Mouse (Mus musculus) myocyte (in vitro differentiated cells): ENCODE measurements around the gene Gpr152. TPM values are rescaled to one million over a fixed set of nuclear protein-coding genes. Genes with fewer than 3 reads are reported as not detected.
"Not testable (repeated sequence)": the region's sequence is repeated elsewhere in the genome, so short reads cannot be mapped to it uniquely, and the experiment has no call there.

Experiments used
- H3K27me3 ChIP-seq: one replicate; pipeline ENCODE4 v1.6.1; 2011; ENCODE audit not compliant: control insufficient read depth, insufficient read depth, insufficient read length
- H3K36me3 ChIP-seq: one replicate; pipeline ENCODE4 v1.6.1; 2011; ENCODE audit not compliant: control insufficient read depth, insufficient read depth
- H3K4me2 ChIP-seq: one replicate; pipeline ENCODE4 v1.6.1; 2011; ENCODE audit warnings: low read depth, control low read depth
- H3K4me3 ChIP-seq: one replicate; pipeline ENCODE4 v1.5.1; 2011; ENCODE audit warnings: mild to moderate bottlenecking, control low read depth, moderate library complexity
- H3K79me2 ChIP-seq: one replicate; pipeline ENCODE4 v1.6.1; 2011; ENCODE audit not compliant: control insufficient read depth, insufficient read depth
- H3ac ChIP-seq: one replicate; pipeline ENCODE4 v1.6.1; 2011; ENCODE audit not compliant: control insufficient read depth, insufficient read length
- CEBPB ChIP-seq: IDR thresholded peaks from 2 replicates; pipeline ENCODE4 v1.6.1; 2011; ENCODE audit warnings: mild to moderate bottlenecking, moderate library complexity; ENCODE audit not compliant: poor library complexity, insufficient read depth, severe bottlenecking
- E2F4 ChIP-seq: IDR thresholded peaks from one replicate; pipeline ENCODE4 v1.6.1; 2011; ENCODE audit warnings: mild to moderate bottlenecking, control low read depth, moderate library complexity; ENCODE audit not compliant: insufficient read depth
- MAX ChIP-seq: IDR thresholded peaks from one replicate; pipeline ENCODE4 v1.6.1; 2011; ENCODE audit warnings: low read depth, mild to moderate bottlenecking, control low read depth
- MYOD1 ChIP-seq, 3 experiments: IDR thresholded peaks; one replicate each; pipeline ENCODE4 v1.6.1; 2011; ENCODE audit warnings: control low read depth in 2 of 3, low read depth in 2 of 3, mild to moderate bottlenecking in 2 of 3, moderate library complexity in 1 of 3; ENCODE audit not compliant: insufficient read length in 2 of 3, control insufficient read depth in 1 of 3
- MYOG ChIP-seq, 3 experiments: IDR thresholded peaks; one replicate each; pipeline ENCODE4 v1.6.1; 2011; ENCODE audit warnings: control low read depth in 2 of 3, low read depth in 2 of 3, mild to moderate bottlenecking in 2 of 3; ENCODE audit not compliant: insufficient read length in 2 of 3, control insufficient read depth in 1 of 3, insufficient read depth in 1 of 3
- POLR2A ChIP-seq: IDR thresholded peaks from one replicate; pipeline ENCODE4 v1.6.1; 2011; ENCODE audit warnings: low read depth, mild to moderate bottlenecking, control low read depth, moderate library complexity; ENCODE audit not compliant: insufficient read length
- POLR2AphosphoS2 ChIP-seq: IDR thresholded peaks from one replicate; pipeline ENCODE4 v1.6.1; 2011; ENCODE audit warnings: low read depth, control low read depth; ENCODE audit not compliant: insufficient read length
- REST ChIP-seq: IDR thresholded peaks from one replicate; pipeline ENCODE4 v1.6.1; 2011; ENCODE audit warnings: mild to moderate bottlenecking, control low read depth, moderate library complexity; ENCODE audit not compliant: insufficient read depth, insufficient read length
- SRF ChIP-seq: IDR thresholded peaks from one replicate; pipeline ENCODE4 v1.6.1; 2011; ENCODE audit warnings: low read depth; ENCODE audit not compliant: control insufficient read depth, insufficient read length
- TCF12 ChIP-seq: IDR thresholded peaks from one replicate; pipeline ENCODE4 v1.6.1; 2011; ENCODE audit warnings: mild to moderate bottlenecking, control low read depth; ENCODE audit not compliant: poor library complexity, insufficient read depth, severe bottlenecking
- TCF3 ChIP-seq: IDR thresholded peaks from one replicate; pipeline ENCODE4 v1.6.1; 2011; ENCODE audit warnings: low read depth, control low read depth; ENCODE audit not compliant: insufficient read length
- USF1 ChIP-seq: IDR thresholded peaks from one replicate; pipeline ENCODE4 v1.6.1; 2011; ENCODE audit warnings: low read depth, mild to moderate bottlenecking, control low read depth, moderate library complexity
- polyA plus RNA-seq: library from polyadenylated mRNA; unstranded; fragments of >200 nt; fragmentation: generic; extraction: Trizol; gene quantifications from one replicate; pipeline ENCODE4 v1.2.1, GENCODE M21; 2012; ENCODE audit warnings: missing spikeins

Gene Gpr152
- polyA plus RNA-seq, 1 experiment = not detected

DNA sequence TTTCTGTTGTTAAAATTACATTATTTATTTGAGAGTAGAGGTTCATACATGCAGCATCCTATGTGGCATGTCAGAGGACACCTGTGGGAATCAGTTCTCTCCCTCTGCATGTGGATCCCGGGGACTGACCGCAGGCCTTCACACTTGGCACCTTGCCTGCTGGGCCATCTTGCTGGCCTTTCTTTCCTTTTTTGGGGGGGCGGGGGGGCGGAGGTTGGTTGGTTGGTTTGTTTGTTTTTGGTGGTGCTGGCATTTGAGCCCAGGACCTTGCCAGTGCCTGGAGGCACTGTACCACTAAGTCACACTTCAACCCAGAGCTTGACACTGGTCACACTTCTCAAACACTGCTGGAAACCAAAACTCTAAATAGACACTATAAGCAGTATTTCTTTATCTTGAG is 5.2 kb upstream of the Gpr152 start:
- no peak overlapping the region for H3K4me2 ChIP-seq
- no peak overlapping the region for H3ac ChIP-seq
- no peak overlapping the region for H3K4me3 ChIP-seq
- H3K79me2 ChIP-seq = no peaks in the 10 kb centered on the region
- TF ChIP-seq CEBPB (no peak), MYOD1 (IDR thresholded peaks at IDR 0.05; ENCODE audit: control insufficient read depth in 1 of 3, insufficient read length in 2 of 3, low read depth in 2 of 3) (no peak), POLR2AphosphoS2 (no peak), MAX (no peak), POLR2A (no peak), SRF (no peak), REST (no peak), USF1 (no peak), TCF3 (no peak), TCF12 (no peak)
- H3K36me3 ChIP-seq = peaks cover 18% of the 10 kb centered on the region
- H3K27me3 ChIP-seq = no peaks in the 10 kb centered on the region

GRCm38 (mm10) chr19:4135229-4135962 is 4.2 kb upstream of the Gpr152 start:
- H3K27me3 ChIP-seq, H3K4me2 ChIP-seq, H3ac ChIP-seq, H3K79me2 ChIP-seq, H3K4me3 ChIP-seq: not testable (repeated sequence)
- peaks cover 12% of the 10 kb centered on the region for H3K36me3 ChIP-seq

DNA sequence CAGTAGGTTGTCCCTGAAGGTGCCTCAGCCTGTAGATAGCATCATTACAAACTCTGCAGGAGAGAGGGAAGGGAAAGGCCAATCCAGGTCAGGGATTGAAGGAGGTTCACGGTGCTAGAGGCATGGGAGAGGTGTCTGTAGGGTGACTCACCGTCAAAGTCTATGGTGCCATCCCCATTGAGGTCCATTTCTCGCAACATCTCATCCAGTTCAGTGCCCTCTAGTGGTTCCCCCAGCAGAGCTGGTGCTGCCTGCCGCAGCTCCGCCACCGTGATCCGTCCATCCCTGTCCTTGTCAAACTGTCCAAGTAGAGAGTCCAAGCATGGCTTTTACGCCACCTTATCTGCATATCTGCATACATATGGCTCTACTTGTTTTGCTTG is 3.6 kb upstream of the Gpr152 start:
- H3K36me3 ChIP-seq = peaks cover 12% of the 10 kb centered on the region
- H3K79me2 ChIP-seq, H3ac ChIP-seq, H3K4me3 ChIP-seq, H3K4me2 ChIP-seq, H3K27me3 ChIP-seq: not testable (repeated sequence)

GRCm38 (mm10) chr19:4136463-4136862 is 3.1 kb upstream of the Gpr152 start:
- no peak for TF ChIP-seq REST
- no peak for TF ChIP-seq USF1
- no peak for TF ChIP-seq MYOD1 (IDR thresholded peaks at IDR 0.05; ENCODE audit: control insufficient read depth in 1 of 3, insufficient read length in 2 of 3, low read depth in 2 of 3)
- no peak for TF ChIP-seq E2F4
- no peak for TF ChIP-seq TCF3
- TF ChIP-seq POLR2A = no peak
- TF ChIP-seq MYOG (IDR thresholded peaks at IDR 0.05; ENCODE audit: control insufficient read depth in 1 of 3, insufficient read depth in 1 of 3, insufficient read length in 2 of 3, low read depth in 2 of 3) = no peak
- no peak for TF ChIP-seq TCF12
- TF ChIP-seq MAX = no peak
- no peak for TF ChIP-seq POLR2AphosphoS2
- TF ChIP-seq SRF = no peak
- TF ChIP-seq CEBPB = no peak
- Histone ChIP-seq H3K4me2 (no peak overlapping the region), H3ac (no peak overlapping the region)

DNA sequence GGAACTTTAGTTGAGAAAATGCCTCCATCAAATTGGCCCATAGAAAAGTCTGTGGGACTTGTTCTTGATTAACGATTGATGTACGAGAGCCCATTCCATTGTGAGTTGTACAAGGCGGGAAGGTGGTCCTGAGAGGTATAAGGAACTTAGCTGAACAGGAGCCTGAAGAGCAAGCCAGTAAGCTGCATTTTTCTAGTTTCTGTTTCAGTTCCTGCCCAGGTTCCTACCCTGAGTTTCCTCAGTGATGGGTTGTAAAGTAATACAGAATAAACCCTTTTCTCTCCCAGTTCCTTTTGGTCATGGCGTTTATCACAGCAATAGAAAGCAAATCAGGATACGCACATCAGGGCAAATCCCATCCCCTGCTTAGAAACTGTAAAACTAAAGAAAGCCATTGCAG is 1.7 kb upstream of the Gpr152 start:
- Histone ChIP-seq H3ac (no peak overlapping the region), H3K79me2 (no peaks in the 10 kb centered on the region), H3K4me2 (no peak overlapping the region), H3K4me3 (no peak overlapping the region), H3K36me3 (no peaks in the 10 kb centered on the region), H3K27me3 (no peaks in the 10 kb centered on the region)
- TF ChIP-seq POLR2AphosphoS2 (no peak), SRF (no peak), CEBPB (no peak), MAX (no peak), REST (no peak), MYOD1 (IDR thresholded peaks at IDR 0.05; ENCODE audit: control insufficient read depth in 1 of 3, insufficient read length in 2 of 3, low read depth in 2 of 3) (no peak), TCF3 (no peak), E2F4 (no peak), TCF12 (no peak)

More at GRCm38 (mm10) chr19:4136463-4136862, 3.1 kb upstream of the Gpr152 start:
- Histone ChIP-seq H3K4me3 (no peak overlapping the region), H3K36me3 (peaks cover 12% of the 10 kb centered on the region), H3K27me3 (no peaks in the 10 kb centered on the region), H3K79me2 (no peaks in the 10 kb centered on the region)

- H3K4me3 ChIP-seq = no peak overlapping the region
- H3ac ChIP-seq = no peak overlapping the region
- H3K27me3 ChIP-seq = no peaks in the 10 kb centered on the region
- H3K4me2 ChIP-seq = no peak overlapping the region
- no peaks in the 10 kb centered on the region for H3K36me3 ChIP-seq
- no peak for TF ChIP-seq TCF3
- no peak for TF ChIP-seq POLR2AphosphoS2
- no peaks in the 10 kb centered on the region for H3K79me2 ChIP-seq
Observed at GRCm38 (mm10) chr19:4140147-4140546, 560 bp downstream of the Gpr152 start.
